Mouse (Mus musculus): ENCODE measurements around the gene Tpra1. TPM values are rescaled to one million over a fixed set of nuclear protein-coding genes. Genes with fewer than 3 reads are reported as not detected.

The Tpra1 gene
- 42.8 and 48.0 TPM in 2 replicates for polyA plus RNA-seq (2016; fragmentation: Nextera tagmentation; extraction: Ambion mirVana)

- Histone ChIP-seq H3K4me3 (peak within 1 kb of the TSS; percentile 74), H3K36me3 (0 out of 2 replicates have a peak, but pooled peaks cover 2% of the 10 kb centered on the region)
Measured at GRCm38 (mm10) chr6:88901947-88902820, at the start of gene Tpra1. Gene Tpra1, plus strand, starts transcription at chr6:88902251.

GRCm38 (mm10) chr6:88854509-88854908, 47.5 kb upstream of the Tpra1 start:
- no peaks in the 10 kb centered on the region for H3K27me3 ChIP-seq (replicated peaks)
- peaks cover 21% of the 10 kb centered on the region for H3K4me1 ChIP-seq (replicated peaks)
- 0 out of 2 replicates have a peak, but pooled peaks cover 3% of the 10 kb centered on the region for H3K9me3 ChIP-seq (replicated peaks)
- 74% methylated on average over 5 of the region's 5 CpGs for WGBS
- no peak overlapping the region for H3K9ac ChIP-seq
- H3K27ac ChIP-seq (ENCODE audit: poor library complexity, severe bottlenecking), result no peak overlapping the region
- no peak for ATAC-seq (ENCODE audit: insufficient number of reproducible peaks, low FRiP score)
- H3K4me2 ChIP-seq, result no peak overlapping the region
- no peaks in the 10 kb centered on the region for H3K36me3 ChIP-seq
- no peak overlapping the region for H3K4me3 ChIP-seq

More at GRCm38 (mm10) chr6:88901947-88902820, at the start of gene Tpra1:
- Histone ChIP-seq H3K27me3 (replicated peaks) (no peaks in the 10 kb centered on the region), H3K9ac (peak within 1 kb of the TSS; percentile 83), H3K4me1 (replicated peaks) (peaks cover 62% of the 10 kb centered on the region), H3K4me2 (peak within 1 kb of the TSS; percentile 94), H3K27ac (ENCODE audit: poor library complexity, severe bottlenecking) (peak within 1 kb of the TSS; percentile 92), H3K9me3 (replicated peaks) (no peaks in the 10 kb centered on the region)
- under 1% methylated on average over 66 of the region's 66 CpGs for WGBS
- ATAC-seq (ENCODE audit: insufficient number of reproducible peaks, low FRiP score), result peak; percentile 89

- H3K4me2 ChIP-seq, result no peak overlapping the region
- ATAC-seq (ENCODE audit: insufficient number of reproducible peaks, low FRiP score), result no peak
- H3K27ac ChIP-seq (ENCODE audit: poor library complexity, severe bottlenecking), result no peak overlapping the region
- H3K27me3 ChIP-seq (replicated peaks), result no peaks in the 10 kb centered on the region
- no peak overlapping the region for H3K4me3 ChIP-seq
- 19% methylated on average over 5 of the region's 5 CpGs for WGBS
- 0 out of 2 replicates have a peak, but pooled peaks cover 3% of the 10 kb centered on the region for H3K9me3 ChIP-seq (replicated peaks)
- no peak overlapping the region for H3K9ac ChIP-seq
- H3K4me1 ChIP-seq (replicated peaks), result peaks cover 21% of the 10 kb centered on the region
- H3K36me3 ChIP-seq, result no peaks in the 10 kb centered on the region
Measured at GRCm38 (mm10) chr6:88855636-88856035, 46.4 kb upstream of the Tpra1 start.

GRCm38 (mm10) chr6:88857249-88857648, 44.8 kb upstream of the Tpra1 start:
- peaks cover 4% of the 10 kb centered on the region for H3K9me3 ChIP-seq (replicated peaks)
- 0 out of 2 replicates have a peak overlapping the region, but pooled peaks have one; percentile 13 for H3K4me2 ChIP-seq
- H3K9ac ChIP-seq, result peak overlapping the region; percentile 43
- no peaks in the 10 kb centered on the region for H3K27me3 ChIP-seq (replicated peaks)
- ATAC-seq (ENCODE audit: insufficient number of reproducible peaks, low FRiP score), result peak; percentile 58
- WGBS, result 18% methylated on average over 9 of the region's 9 CpGs
- no peak overlapping the region for H3K4me3 ChIP-seq
- peaks cover 21% of the 10 kb centered on the region for H3K4me1 ChIP-seq (replicated peaks)
- H3K36me3 ChIP-seq, result peaks cover 8% of the 10 kb centered on the region
- peak overlapping the region; percentile 95 for H3K27ac ChIP-seq (ENCODE audit: poor library complexity, severe bottlenecking)

GRCm38 (mm10) chr6:88857830-88858229, 44.2 kb upstream of the Tpra1 start:
- no peaks in the 10 kb centered on the region for H3K27me3 ChIP-seq (replicated peaks)
- H3K36me3 ChIP-seq, result peaks cover 8% of the 10 kb centered on the region
- peak overlapping the region; percentile 95 for H3K27ac ChIP-seq (ENCODE audit: poor library complexity, severe bottlenecking)
- H3K4me1 ChIP-seq (replicated peaks), result peaks cover 19% of the 10 kb centered on the region
- ATAC-seq (ENCODE audit: insufficient number of reproducible peaks, low FRiP score), result no peak
- H3K4me2 ChIP-seq, result peak overlapping the region; percentile 13; the same call in 1 of the 2 replicates
- H3K9ac ChIP-seq, result peak overlapping the region; percentile 43
- WGBS, result 65% methylated on average over 6 of the region's 6 CpGs
- no peak overlapping the region for H3K4me3 ChIP-seq
- peaks cover 4% of the 10 kb centered on the region for H3K9me3 ChIP-seq (replicated peaks)

GRCm38 (mm10) chr6:88858341-88858740, 43.7 kb upstream of the Tpra1 start:
- peaks cover 8% of the 10 kb centered on the region for H3K36me3 ChIP-seq
- no peak overlapping the region for H3K9ac ChIP-seq
- H3K4me2 ChIP-seq, result no peak overlapping the region
- peaks cover 16% of the 10 kb centered on the region for H3K4me1 ChIP-seq (replicated peaks)
- 59% methylated on average over 7 of the region's 7 CpGs for WGBS
- 0 out of 2 replicates have a peak overlapping the region, but pooled peaks have one; percentile 19 for H3K27ac ChIP-seq (ENCODE audit: poor library complexity, severe bottlenecking)
- ATAC-seq (ENCODE audit: insufficient number of reproducible peaks, low FRiP score), result no peak
- H3K27me3 ChIP-seq (replicated peaks), result no peaks in the 10 kb centered on the region
- H3K9me3 ChIP-seq (replicated peaks), result peaks cover 4% of the 10 kb centered on the region
- H3K4me3 ChIP-seq, result no peak overlapping the region

GRCm38 (mm10) chr6:88860914-88861313, 41.1 kb upstream of the Tpra1 start:
- 19% methylated on average over 2 of the region's 2 CpGs for WGBS
- Histone ChIP-seq H3K4me3 (no peak overlapping the region), H3K36me3 (peaks cover 11% of the 10 kb centered on the region), H3K27me3 (replicated peaks) (no peaks in the 10 kb centered on the region), H3K4me1 (replicated peaks) (peaks cover 16% of the 10 kb centered on the region), H3K9ac (no peak overlapping the region), H3K9me3 (replicated peaks) (peaks cover 4% of the 10 kb centered on the region), H3K27ac (ENCODE audit: poor library complexity, severe bottlenecking) (no peak overlapping the region), H3K4me2 (no peak overlapping the region)
- ATAC-seq (ENCODE audit: insufficient number of reproducible peaks, low FRiP score), result no peak

GRCm38 (mm10) chr6:88865704-88866103, 36.3 kb upstream of the Tpra1 start:
- Histone ChIP-seq H3K4me1 (replicated peaks) (no peaks in the 10 kb centered on the region), H3K9ac (no peak overlapping the region), H3K36me3 (peaks cover 11% of the 10 kb centered on the region), H3K4me2 (no peak overlapping the region), H3K4me3 (no peak overlapping the region), H3K27ac (ENCODE audit: poor library complexity, severe bottlenecking) (no peak overlapping the region), H3K9me3 (replicated peaks) (peaks cover 4% of the 10 kb centered on the region), H3K27me3 (replicated peaks) (peaks cover 8% of the 10 kb centered on the region; the same call in 1 of the 2 replicates)
- ATAC-seq (ENCODE audit: insufficient number of reproducible peaks, low FRiP score), result no peak
- WGBS, result 75% methylated on average over 7 of the region's 7 CpGs

GRCm38 (mm10) chr6:88869459-88869858, 32.6 kb upstream of the Tpra1 start:
- Histone ChIP-seq H3K4me2 (no peak overlapping the region), H3K4me1 (replicated peaks) (peaks cover 15% of the 10 kb centered on the region), H3K4me3 (no peak overlapping the region), H3K36me3 (peaks cover 3% of the 10 kb centered on the region; the same call in 1 of the 2 replicates), H3K27ac (ENCODE audit: poor library complexity, severe bottlenecking) (no peak overlapping the region), H3K9me3 (replicated peaks) (no peaks in the 10 kb centered on the region), H3K9ac (no peak overlapping the region), H3K27me3 (replicated peaks) (peaks cover 20% of the 10 kb centered on the region)
- WGBS, result 77% methylated on average over 7 of the region's 7 CpGs
- no peak for ATAC-seq (ENCODE audit: insufficient number of reproducible peaks, low FRiP score)

- Histone ChIP-seq H3K9ac (no peak overlapping the region), H3K4me1 (replicated peaks) (peaks cover 15% of the 10 kb centered on the region), H3K4me2 (no peak overlapping the region), H3K9me3 (replicated peaks) (no peaks in the 10 kb centered on the region), H3K4me3 (no peak overlapping the region), H3K36me3 (no peaks in the 10 kb centered on the region), H3K27ac (ENCODE audit: poor library complexity, severe bottlenecking) (no peak overlapping the region), H3K27me3 (replicated peaks) (peaks cover 25% of the 10 kb centered on the region)
- ATAC-seq (ENCODE audit: insufficient number of reproducible peaks, low FRiP score), result no peak
- WGBS, result 65% methylated on average over 4 of the region's 4 CpGs
Measured at GRCm38 (mm10) chr6:88870594-88870993, 31.5 kb upstream of the Tpra1 start.

GRCm38 (mm10) chr6:88871546-88871945, 30.5 kb upstream of the Tpra1 start:
- Histone ChIP-seq H3K4me3 (no peak overlapping the region), H3K27ac (ENCODE audit: poor library complexity, severe bottlenecking) (no peak overlapping the region), H3K9me3 (replicated peaks) (no peaks in the 10 kb centered on the region), H3K9ac (no peak overlapping the region), H3K36me3 (no peaks in the 10 kb centered on the region), H3K4me2 (no peak overlapping the region), H3K4me1 (replicated peaks) (peaks cover 15% of the 10 kb centered on the region), H3K27me3 (replicated peaks) (peaks cover 27% of the 10 kb centered on the region)
- 50% methylated on average over 8 of the region's 8 CpGs for WGBS
- no peak for ATAC-seq (ENCODE audit: insufficient number of reproducible peaks, low FRiP score)

Data from heart, embryonic 12.5 days (tissue).